In genomic region chr1:55554405-55554804, GRCm38 (mm10) we compare ENCODE assay signal across 31 mouse cellular contexts.
"Had no signal": no experiment of that assay in that cellular context is flagged by ENCODE, and none has a peak within 500 bp of the region (broad histone marks: within the 10 kb centered on the region; RNA-seq: fewer than 3 reads in every experiment).

No protein-coding gene starts in this region.

- H3K9me3 ChIP-seq: limb, embryonic 10.5 days; limb, embryonic 12.5 days; limb, embryonic 13.5 days; limb, embryonic 15.5 days; liver, embryonic 12.5 days; liver, embryonic 13.5 days; liver, embryonic 15.5 days; lung, embryonic 15.5 days; megakaryocyte, embryonic 14.5 days; midbrain, embryonic 10.5 days; midbrain, embryonic 12.5 days; midbrain, embryonic 13.5 days; midbrain, embryonic 15.5 days; neural tube, embryonic 12.5 days had no signal

- H3K36me3 ChIP-seq: limb, embryonic 10.5 days; limb, embryonic 12.5 days; limb, embryonic 13.5 days; limb, embryonic 15.5 days; liver, embryonic 12.5 days; liver, embryonic 13.5 days; liver, embryonic 15.5 days; lung, embryonic 15.5 days; midbrain, embryonic 10.5 days; midbrain, embryonic 12.5 days; midbrain, embryonic 13.5 days; midbrain, embryonic 15.5 days; neural tube, embryonic 12.5 days had no signal

- H3K4me1 ChIP-seq: limb, embryonic 10.5 days; limb, embryonic 12.5 days; limb, embryonic 13.5 days; limb, embryonic 15.5 days; liver, embryonic 12.5 days; liver, embryonic 13.5 days; liver, embryonic 15.5 days; megakaryocyte, embryonic 14.5 days; midbrain, embryonic 10.5 days; midbrain, embryonic 12.5 days; midbrain, embryonic 13.5 days; midbrain, embryonic 15.5 days; neural tube, embryonic 12.5 days had no signal

- DNase-seq: left cerebral cortex, postnatal 4 days; liver; liver, embryonic 13.5 days; liver, postnatal 0 days; lung, adult 18-20 months; lung, adult 2 months; lung, postnatal 10 days; lung, postnatal 14 days; lung, postnatal 4 days; midbrain, embryonic 14.5 days had no signal

- H3K4me2 ChIP-seq: limb, embryonic 12.5 days; limb, embryonic 13.5 days; limb, embryonic 15.5 days; liver, embryonic 11.5 days; liver, embryonic 12.5 days; liver, embryonic 13.5 days; liver, embryonic 15.5 days; lung, embryonic 15.5 days; midbrain, embryonic 11.5 days; midbrain, embryonic 12.5 days; midbrain, embryonic 13.5 days; midbrain, embryonic 15.5 days; neural tube, embryonic 12.5 days had no signal

- H3K27me3 ChIP-seq: limb, embryonic 12.5 days; limb, embryonic 13.5 days; limb, embryonic 15.5 days; liver, embryonic 12.5 days; liver, embryonic 13.5 days; liver, embryonic 15.5 days; lung, embryonic 15.5 days; megakaryocyte, embryonic 14.5 days; midbrain, embryonic 12.5 days; midbrain, embryonic 13.5 days; midbrain, embryonic 15.5 days; neural tube, embryonic 12.5 days had no signal

- H3K4me3 ChIP-seq: left cerebral cortex, adult 2 months; limb, embryonic 10.5 days; limb, embryonic 12.5 days; limb, embryonic 13.5 days; limb, embryonic 15.5 days; liver, embryonic 12.5 days; liver, embryonic 13.5 days; liver, embryonic 15.5 days; lung, embryonic 15.5 days; megakaryocyte, embryonic 14.5 days; midbrain, embryonic 10.5 days; midbrain, embryonic 12.5 days; midbrain, embryonic 13.5 days; midbrain, embryonic 15.5 days; myocyte; neural tube, embryonic 12.5 days had no signal

- ATAC-seq: liver, embryonic 12.5 days; liver, postnatal 0 days; lung, postnatal 0 days; midbrain, embryonic 13.5 days; midbrain, embryonic 15.5 days; midbrain, embryonic 16.5 days had no signal

- H3K9ac ChIP-seq: limb, embryonic 12.5 days; limb, embryonic 13.5 days; limb, embryonic 15.5 days; liver, embryonic 12.5 days; liver, embryonic 13.5 days; liver, embryonic 14.5 days; liver, embryonic 15.5 days; liver, postnatal 0 days; lung, embryonic 15.5 days; midbrain, embryonic 12.5 days; midbrain, embryonic 13.5 days; midbrain, embryonic 15.5 days; neural tube, embryonic 12.5 days had no signal

- H3K27ac ChIP-seq: left cerebral cortex, adult 2 months; limb, embryonic 10.5 days; limb, embryonic 12.5 days; limb, embryonic 13.5 days; limb, embryonic 15.5 days; liver, embryonic 12.5 days; liver, embryonic 13.5 days; liver, embryonic 14.5 days; liver, embryonic 15.5 days; lung, embryonic 15.5 days; macrophage; midbrain, embryonic 10.5 days; midbrain, embryonic 12.5 days; midbrain, embryonic 13.5 days; midbrain, embryonic 15.5 days; neural tube, embryonic 12.5 days had no signal
